Mouse (Mus musculus): ENCODE data around the gene App.

The App gene

GRCm38 (mm10) chr16:85012695-85013094 lies 160.9 kb downstream of the App start:
- no peak for DNase-seq

GRCm38 (mm10) chr16:85012172-85012571 lies 161.4 kb downstream of the App start:
- DNase-seq: peak; percentile 18

DNA sequence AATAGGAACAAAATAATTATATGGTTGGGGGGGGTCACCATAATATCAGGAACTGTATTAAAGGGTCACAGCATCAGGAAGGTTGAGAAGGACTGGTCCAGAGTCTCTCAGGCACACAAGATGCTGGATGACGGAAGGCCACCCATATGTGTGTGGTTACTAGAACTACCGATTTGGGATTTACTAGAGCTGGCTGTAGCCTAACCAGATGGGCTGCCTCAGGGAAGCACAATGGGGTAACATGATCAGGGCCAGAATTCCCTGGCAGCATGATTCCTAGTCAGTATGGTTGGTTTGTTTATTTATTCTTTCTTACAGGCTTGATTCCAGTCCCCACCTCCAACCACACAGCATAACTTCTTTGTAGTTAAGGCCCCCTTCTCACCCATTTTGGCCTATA lies 162.9 kb downstream of the App start:
- peak; percentile 14 for DNase-seq

DNA sequence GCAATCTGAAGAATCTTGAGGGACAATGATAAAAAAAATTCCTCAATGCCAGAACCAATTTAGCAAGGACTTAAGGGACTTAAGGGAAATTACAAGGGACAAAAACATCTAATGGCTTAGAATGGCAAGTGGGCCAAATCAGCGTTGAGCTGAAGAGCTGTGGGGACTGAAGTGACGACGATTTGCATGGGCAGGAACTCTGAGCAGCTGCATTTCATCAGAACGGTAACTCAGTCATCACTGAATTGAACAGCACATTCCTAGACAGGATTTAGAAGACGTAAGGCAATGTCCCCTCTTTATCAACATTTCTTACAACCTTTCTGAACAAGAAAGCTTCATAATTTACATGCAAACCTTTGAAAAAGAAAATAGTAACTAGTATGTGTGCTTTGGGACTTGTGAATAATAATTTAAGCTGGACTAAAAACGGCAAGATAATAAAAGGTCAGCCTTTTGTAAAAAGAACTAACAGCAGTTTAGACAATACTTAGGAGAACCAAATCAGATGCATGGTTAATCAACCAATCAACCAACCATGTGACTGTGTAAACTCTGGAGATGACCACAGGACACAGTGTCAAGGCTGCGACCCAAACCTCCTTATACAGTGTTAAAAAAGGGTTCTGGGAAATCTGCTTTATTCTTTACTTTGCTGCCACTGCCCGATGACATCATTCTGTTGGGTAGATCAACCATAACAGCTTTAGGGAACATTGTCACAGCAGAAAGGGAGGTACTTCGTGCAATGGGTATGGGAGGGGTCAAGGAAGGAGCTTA lies 164.5 kb downstream of the App start:
- DNase-seq: peak; percentile 77

DNA sequence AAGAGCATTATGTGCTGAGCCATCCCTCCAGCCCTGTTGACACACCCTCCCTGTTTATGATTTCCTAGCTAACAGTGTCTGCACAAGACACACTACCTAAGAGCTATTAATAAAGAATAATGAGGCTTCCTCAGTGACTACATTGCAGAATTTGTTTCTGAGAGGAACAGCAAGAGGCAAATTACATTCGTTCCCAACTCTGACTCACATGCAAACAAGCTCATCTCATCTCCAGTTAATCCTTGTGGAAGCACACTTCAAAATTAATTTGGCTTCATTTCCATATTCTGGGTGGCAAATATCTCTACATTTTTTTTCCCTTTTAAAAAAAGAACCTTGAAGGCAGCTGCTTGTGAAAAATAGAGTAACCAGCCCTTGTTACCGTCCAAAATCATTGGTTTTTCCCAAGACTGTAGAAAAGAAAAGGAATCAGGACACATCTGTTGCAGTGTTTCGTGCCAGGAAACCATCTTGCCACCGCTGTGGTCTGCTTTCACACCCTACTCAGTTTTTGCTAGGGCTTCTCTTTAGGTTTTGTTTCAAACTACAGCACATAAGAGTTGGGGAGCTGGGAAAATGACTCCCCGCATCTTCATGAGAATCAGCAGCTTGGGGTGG lies 171.5 kb downstream of the App start:
- peak; percentile 66 for DNase-seq

- DNase-seq: peak; percentile 82
Observed at GRCm38 (mm10) chr16:85000304-85000703, 173.3 kb downstream of the App start.

DNA sequence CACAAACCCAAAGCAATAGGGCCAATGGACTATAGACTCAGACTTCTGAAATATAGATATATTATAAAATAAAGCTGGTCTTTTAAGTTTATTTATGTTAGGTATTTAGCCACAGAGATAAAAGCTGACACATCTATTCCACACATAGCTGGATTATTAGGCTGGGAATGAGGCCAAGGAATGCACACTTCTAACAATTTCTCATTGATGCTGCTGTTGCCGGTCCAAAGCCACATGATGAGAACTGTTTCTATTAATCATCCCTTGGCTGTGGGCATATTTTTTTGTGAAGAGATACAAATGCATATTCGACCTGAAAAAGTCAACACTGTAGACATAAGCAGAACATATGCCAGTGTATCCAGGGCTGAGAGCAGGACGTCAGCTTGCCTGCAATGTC lies 176.0 kb downstream of the App start:
- DNase-seq: no peak

DNA sequence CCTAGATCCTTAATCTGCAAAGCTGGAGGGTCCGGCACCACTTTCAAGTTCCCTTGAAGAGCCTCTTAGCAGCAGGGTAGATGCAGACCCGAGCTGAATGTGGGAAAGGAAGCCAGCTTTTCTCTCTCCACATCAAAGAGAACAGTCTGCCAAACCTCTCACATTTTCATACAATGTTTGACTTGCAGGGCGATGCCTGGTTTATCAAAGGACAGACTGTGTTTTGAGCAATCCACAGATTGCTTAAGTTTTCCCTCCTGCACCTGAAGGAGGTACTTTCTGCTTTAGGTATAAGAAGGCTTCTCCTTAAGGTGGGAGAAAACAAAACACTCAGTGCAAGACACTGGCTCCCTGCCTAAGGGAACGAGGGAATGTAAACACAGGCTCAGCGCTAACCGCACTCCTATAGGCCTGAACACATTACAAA lies 178.1 kb downstream of the App start:
- DNase-seq: peak; percentile 50

DNA sequence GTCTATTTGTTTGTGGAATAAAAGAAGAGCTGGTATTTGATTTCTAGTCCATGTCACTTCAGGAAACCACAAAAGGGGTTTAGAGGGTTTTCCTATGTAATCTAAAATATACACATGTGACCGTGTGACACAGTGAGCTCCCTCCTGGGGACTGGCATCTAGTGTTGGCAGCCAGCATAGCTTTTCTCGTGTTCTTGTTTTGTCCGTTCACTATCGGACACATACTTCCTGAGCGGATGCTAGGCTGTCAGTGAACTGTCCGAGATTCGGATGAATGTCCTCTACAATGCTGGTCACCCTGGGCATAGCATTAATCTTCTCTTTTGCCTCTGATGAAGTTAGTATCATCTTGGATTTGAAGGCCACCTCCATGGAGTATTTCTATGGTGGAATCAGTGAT lies 180.7 kb downstream of the App start:
- DNase-seq: peak; percentile 76

- DNase-seq: peak; percentile 90
Observed at GRCm38 (mm10) chr16:84991011-84991410, 182.6 kb downstream of the App start.

GRCm38 (mm10) chr16:84989938-84990337 lies 183.6 kb downstream of the App start:
- peak; percentile 97 for DNase-seq

GRCm38 (mm10) chr16:84989476-84989875 lies 184.1 kb downstream of the App start:
- DNase-seq: peak; percentile 19

GRCm38 (mm10) chr16:84987724-84988287 lies 185.8 kb downstream of the App start:
- peak; percentile 36 for DNase-seq

- peak; percentile 76 for DNase-seq
Observed at GRCm38 (mm10) chr16:84986016-84986631, 187.4 kb downstream of the App start.

- peak; percentile 41 for DNase-seq
Observed at GRCm38 (mm10) chr16:84985340-84985739, 188.2 kb downstream of the App start.

GRCm38 (mm10) chr16:84983428-84983827 lies 190.1 kb downstream of the App start:
- no peak for DNase-seq

DNA sequence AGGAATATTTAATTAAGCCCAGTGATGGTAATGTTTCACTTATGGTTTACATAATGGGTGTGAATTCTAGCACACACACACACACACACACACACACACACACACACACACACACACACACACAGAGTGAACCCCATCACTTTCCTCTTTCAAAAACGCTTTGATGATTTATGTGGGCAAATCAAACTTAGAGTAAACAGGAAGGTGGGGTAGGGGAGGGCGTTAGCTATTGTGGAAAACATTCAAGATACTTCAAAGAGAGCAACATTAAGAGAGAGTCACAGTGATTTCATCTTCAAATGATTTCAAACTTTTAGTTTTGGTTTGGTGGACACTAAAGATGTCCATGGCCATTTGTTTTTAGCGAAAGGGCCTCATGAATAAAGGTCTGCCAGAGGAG lies 191.0 kb downstream of the App start:
- DNase-seq: no peak

GRCm38 (mm10) chr16:84978589-84978988 lies 195.0 kb downstream of the App start:
- peak; percentile 51 for DNase-seq

DNA sequence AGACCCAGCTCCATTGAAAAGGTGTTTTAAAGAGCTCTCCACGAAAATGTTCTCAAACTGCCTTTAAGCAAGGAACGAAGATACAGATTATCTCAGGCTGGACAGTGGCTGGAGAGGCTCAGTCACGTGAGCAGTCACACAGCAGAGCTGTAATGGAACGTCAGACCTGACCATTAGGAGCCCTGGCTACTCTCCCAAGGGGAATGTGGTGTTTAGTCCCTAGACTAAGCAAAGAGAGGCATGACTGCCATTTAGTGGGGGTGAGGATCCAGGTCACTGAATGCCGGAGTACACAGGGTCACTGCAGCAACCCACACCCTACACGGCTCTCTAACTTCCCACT lies 199.4 kb downstream of the App start:
- DNase-seq: peak; percentile 76

DNA sequence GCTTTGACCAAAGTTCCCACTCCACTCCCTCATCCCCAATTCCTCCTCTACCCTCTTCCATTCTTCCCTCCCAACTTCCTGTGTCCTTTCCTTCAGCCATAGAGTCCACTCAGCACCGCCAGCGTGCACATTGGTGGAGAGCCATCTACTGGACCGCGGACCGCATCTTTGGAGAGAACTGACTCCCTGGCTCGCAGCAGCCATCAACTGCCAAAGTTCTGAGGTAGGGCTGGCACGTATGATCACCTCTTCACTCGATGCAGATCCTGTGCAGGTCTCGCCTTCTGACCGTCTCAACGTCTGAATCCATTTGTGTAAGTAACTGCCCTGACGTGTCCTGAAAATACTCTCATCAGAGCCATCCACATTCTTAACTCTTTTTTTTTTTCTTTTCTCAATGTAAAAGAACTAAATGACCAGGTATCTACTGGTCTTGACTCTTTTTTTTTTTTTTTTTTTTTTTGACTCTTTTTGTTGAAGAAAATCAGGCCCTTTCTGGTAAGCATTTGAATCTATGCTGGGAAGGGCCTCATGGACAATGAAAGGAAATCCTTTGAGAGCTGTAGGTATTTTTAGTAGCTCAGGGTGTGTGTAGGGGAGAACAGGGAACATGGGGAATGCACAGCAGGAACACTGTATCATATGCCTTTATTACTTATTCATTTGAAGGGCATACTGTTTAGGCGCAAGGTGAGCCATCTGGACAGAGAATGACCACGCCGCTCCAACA lies 200.0 kb downstream of the App start:
- DNase-seq: peak; percentile 82

- DNase-seq: peak; percentile 95
Observed at GRCm38 (mm10) chr16:84971535-84972330, 201.8 kb downstream of the App start.

- peak; percentile 65 for DNase-seq
Observed at GRCm38 (mm10) chr16:84969026-84969425, 204.5 kb downstream of the App start.
